Comparison of ENCODE assay signal across 9 mouse cellular contexts in the genomic region with DNA sequence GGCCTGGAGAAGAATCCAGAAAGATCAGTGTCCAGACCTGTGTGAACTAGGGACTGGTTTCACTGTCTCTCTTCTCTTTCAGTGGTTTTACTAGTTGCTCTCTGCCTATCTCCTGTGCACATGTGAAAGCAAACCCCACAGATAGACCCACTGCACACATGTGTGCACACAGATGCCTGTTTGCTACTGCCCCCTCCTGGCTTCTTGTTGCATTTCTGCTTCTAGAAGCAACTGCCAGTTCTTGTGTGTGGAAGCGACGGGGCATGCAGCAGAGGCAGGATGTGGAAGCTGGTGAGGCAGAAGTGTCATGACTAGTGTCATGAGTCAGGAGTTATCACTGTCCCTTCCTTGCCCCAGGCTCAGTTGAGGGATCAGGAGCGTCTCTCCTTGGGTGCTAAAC. TPM values are rescaled to one million over a fixed set of nuclear protein-coding genes. Genes with fewer than 3 reads are reported as not detected.
DNase-seq lines count a peak whose midpoint lies in the region; ATAC-seq and TF ChIP-seq lines count a peak whose summit lies in the region.
"Had no signal": no experiment of that assay in that cellular context is flagged by ENCODE, and none has a peak within 500 bp of the region (broad histone marks: within the 10 kb centered on the region; RNA-seq: fewer than 3 reads in every experiment).

No protein-coding gene starts in this region.

- H3K9ac ChIP-seq in ES-Bruce4 (ENCODE audit: low read depth, poor library complexity, severe bottlenecking): no peak overlapping the region

- no peaks in the 10 kb centered on the region for H3K4me1 ChIP-seq in ES-Bruce4 (ENCODE audit: control insufficient read depth, insufficient read depth, low read length)

- peak; percentile 47 to 49 for DNase-seq in layer of hippocampus, postnatal 10 days (ENCODE audit: low spot score in 2 of 2)
- no peak for DNase-seq in layer of hippocampus, adult 11-12 months (ENCODE audit: low spot score)
- DNase-seq in adrenal gland, postnatal 25 days: peak; percentile 46
- peak; percentile 20 to 64 for DNase-seq in kidney, postnatal 36 days
- DNase-seq in ovary, adult 18-20 months (ENCODE audit: low spot score): no peak
- DNase-seq in layer of hippocampus, adult 9-10 months (ENCODE audit: low spot score): no peak

- no peak for TF ChIP-seq EP300 in ES-Bruce4 (IDR thresholded peaks at IDR 0.05; ENCODE audit: insufficient read depth, low read depth, low read length)

- no peaks in the 10 kb centered on the region for H3K9me3 ChIP-seq in ES-Bruce4 (replicated peaks; ENCODE audit: control insufficient read depth, insufficient read depth, low read length, poor library complexity, severe bottlenecking)

- peak; percentile 35 for TF ChIP-seq CTCF in ES-Bruce4 (IDR thresholded peaks at IDR 0.05; ENCODE audit: low read depth, low read length)

- TF ChIP-seq POLR2A in ES-Bruce4 (IDR thresholded peaks at IDR 0.05; ENCODE audit: insufficient read depth, low read length): no peak

- ATAC-seq in neutrophil, adult 5-6 weeks (ENCODE audit: extremely low read depth, insufficient number of reproducible peaks, low FRiP score, poor library complexity, severe bottlenecking): peak; percentile 65

- no peak overlapping the region for H3K4me3 ChIP-seq in ES-Bruce4 (ENCODE audit: low read depth, low read length)

- no peaks in the 10 kb centered on the region for H3K27me3 ChIP-seq in ES-Bruce4 (ENCODE audit: control insufficient read depth, insufficient read depth, low read length, poor library complexity, severe bottlenecking)

- H3K27ac ChIP-seq in ES-Bruce4 (ENCODE audit: insufficient read depth, low read length): no peak overlapping the region

- H3K36me3 ChIP-seq in ES-Bruce4 (ENCODE audit: control insufficient read depth, insufficient read depth, low read length, poor library complexity, severe bottlenecking): no peaks in the 10 kb centered on the region

RNA-seq across cellular contexts. Expression of gene Orm2, which starts 9.6 kb away (rescaled TPM):
- total RNA-seq in layer of hippocampus, postnatal 10 days (2021): not detected
- not detected in 2 replicates for polyA plus RNA-seq in ES-Bruce4 (2011; ENCODE audit: insufficient read depth, insufficient read length, low read depth, missing spikeins)
- 3.3 and 6.7 TPM in 2 replicates for total RNA-seq in adrenal gland, postnatal 25 days (2021)
- total RNA-seq in neutrophil, adult 5-6 weeks (2017): not detected in 2 replicates
- polyA plus RNA-seq: stomach, embryonic 16.5 days had no signal

RNA-seq across cellular contexts. Expression of gene Orm3, which starts 15.9 kb away (rescaled TPM):
- total RNA-seq in layer of hippocampus, postnatal 10 days (2021): not detected
- polyA plus RNA-seq in ES-Bruce4 (2011; ENCODE audit: insufficient read depth, insufficient read length, low read depth, missing spikeins): not detected in 2 replicates
- total RNA-seq in adrenal gland, postnatal 25 days (2021): 9.9 and 10.4 TPM in 2 replicates
- total RNA-seq in neutrophil, adult 5-6 weeks (2017): 0.86 TPM in 1 of 2 replicates, not detected in the other
- polyA plus RNA-seq: stomach, embryonic 16.5 days had no signal

RNA-seq across cellular contexts. Expression of gene Orm1, which starts 27.5 kb away (rescaled TPM):
- total RNA-seq in layer of hippocampus, postnatal 10 days (2021): not detected
- polyA plus RNA-seq in ES-Bruce4 (2011; ENCODE audit: insufficient read depth, insufficient read length, low read depth, missing spikeins): not detected in 2 replicates
- 28.8 and 42.3 TPM in 2 replicates for total RNA-seq in adrenal gland, postnatal 25 days (2021)
- not detected in 2 replicates for total RNA-seq in neutrophil, adult 5-6 weeks (2017)

RNA-seq across cellular contexts. Expression of gene Akna, which starts 31.3 kb away (rescaled TPM):
- 1 to 10 TPM; 4.0 to 5.0 TPM for total RNA-seq in layer of hippocampus, postnatal 10 days (2021)
- 4.0 and 4.7 TPM in 2 replicates for polyA plus RNA-seq in ES-Bruce4 (2011; ENCODE audit: insufficient read depth, insufficient read length, low read depth, missing spikeins)
- total RNA-seq in adrenal gland, postnatal 25 days (2021): 2.7 and 3.8 TPM in 2 replicates
- total RNA-seq in neutrophil, adult 5-6 weeks (2017): 186 and 189 TPM in 2 replicates

Comparison
In these comparisons a context has a peak if more than half of its experiments do, and no peak if none do; other contexts are left out.
1. DNase-seq: peak in layer of hippocampus, postnatal 10 days (2 of 2), adrenal gland, postnatal 25 days (single experiment) and kidney, postnatal 36 days (2 of 2); none in layer of hippocampus, adult 11-12 months (single experiment), ovary, adult 18-20 months (single experiment) and layer of hippocampus, adult 9-10 months (single experiment).
2. RNA of gene Orm1, which starts 27.5 kb away (total RNA-seq): 28.8 to 42.3 TPM in adrenal gland, postnatal 25 days; not detected in layer of hippocampus, postnatal 10 days and not detected in neutrophil, adult 5-6 weeks; every median in the first group is over 10 times any median in the second.